Mouse (Mus musculus) T-cell, adult 2 months (primary cell): ENCODE results near the gene Cnot8.

ENCODE experiments used
- DNase-seq: peaks from one replicate; pipeline ENCODE4 v3.0.0; 2022; ENCODE audit warnings: low spot score

Gene Cnot8

DNA sequence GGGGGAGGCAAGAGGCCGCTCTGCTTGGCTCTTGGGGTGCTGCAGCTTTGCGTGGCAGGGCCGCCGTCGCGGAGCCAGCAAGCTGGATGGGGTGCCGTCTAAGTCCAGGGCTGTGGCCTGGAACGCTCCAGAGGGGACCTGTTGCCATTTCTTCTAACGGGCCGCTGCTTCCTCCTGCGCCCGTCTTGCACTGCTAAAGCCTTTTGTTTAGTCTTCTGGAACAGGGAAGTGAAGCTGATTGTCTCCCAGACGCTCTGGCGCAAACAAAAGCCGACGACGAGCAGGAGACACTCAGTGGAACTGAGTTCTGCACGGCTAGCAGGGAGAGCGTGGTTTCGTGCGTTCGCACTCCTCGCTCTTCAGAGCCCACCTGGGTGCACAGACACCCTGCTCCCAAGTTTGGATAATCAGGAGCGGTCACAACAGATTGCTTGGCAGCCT is 418 bp downstream of the Cnot8 start:
- DNase-seq: no peak

DNA sequence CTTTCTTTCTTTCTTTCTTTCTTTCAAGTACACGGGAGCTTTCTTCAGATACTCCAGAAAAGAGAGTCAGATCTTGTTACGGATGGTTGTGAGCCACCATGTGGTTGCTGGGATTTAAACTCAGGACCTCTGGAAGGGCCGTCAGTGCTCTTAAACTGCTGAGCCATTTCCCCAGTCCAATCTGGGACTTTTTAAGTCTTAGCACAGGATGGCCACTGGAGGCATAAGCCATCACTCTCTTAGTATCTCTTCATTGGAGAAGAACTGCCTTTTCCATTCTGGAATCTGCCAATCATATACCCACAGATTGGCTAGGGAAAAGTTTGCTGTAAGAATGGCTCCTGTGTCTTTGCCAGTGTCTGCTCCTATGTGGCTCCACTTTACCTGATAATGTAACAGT is 3.1 kb downstream of the Cnot8 start:
- DNase-seq: no peak

DNA sequence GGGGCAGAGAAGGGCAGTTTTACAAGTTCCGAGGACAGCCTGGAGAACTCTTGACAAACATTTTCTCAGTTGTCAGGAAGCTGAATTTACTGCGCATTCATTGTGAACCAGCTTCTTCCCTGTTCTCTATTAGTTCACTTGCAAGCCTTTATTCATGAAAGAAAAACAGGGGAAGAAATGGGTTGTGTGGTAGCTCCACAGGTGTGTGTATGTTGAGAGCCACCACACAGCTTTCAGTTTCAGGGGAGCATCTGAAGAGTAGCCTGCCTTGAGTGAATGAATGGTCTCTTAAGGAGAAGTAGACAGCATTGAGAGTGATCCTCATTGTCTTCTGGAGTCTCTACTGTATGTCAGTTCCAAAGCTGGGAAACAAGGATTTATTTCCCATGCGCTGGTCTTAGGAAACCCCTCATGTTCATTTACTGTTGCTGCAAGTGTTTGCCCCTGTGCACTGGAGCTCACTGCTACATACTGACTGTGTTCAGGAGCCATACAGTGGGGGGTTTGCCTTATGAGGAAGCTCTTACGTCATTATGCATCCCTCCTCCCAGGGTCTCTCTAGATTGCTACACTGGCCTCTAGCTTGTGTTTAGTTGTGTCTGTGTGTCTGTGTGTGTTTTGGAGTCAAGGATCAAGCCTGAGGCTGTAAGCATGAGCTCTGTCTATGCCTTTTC is 3.8 kb downstream of the Cnot8 start:
- no peak for DNase-seq

DNA sequence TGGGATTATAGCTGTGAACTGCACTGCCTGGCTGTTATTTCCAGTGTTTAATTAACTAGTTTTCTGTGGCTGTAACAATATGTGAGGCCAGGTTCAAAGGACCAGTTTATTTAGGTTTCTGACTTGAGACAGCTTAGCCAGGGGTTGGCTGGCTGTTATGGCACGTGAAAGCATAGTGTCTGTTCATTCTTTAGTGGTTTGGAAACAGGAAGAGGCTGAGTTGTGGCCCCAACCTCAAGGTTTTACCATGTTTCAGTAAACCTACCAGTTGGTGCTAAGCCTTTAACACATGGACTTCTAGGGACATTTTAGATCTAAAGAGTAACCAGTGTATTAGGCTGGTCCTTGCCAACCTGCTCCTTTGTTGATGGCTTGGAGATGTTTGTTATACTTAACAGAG is 12.6 kb downstream of the Cnot8 start:
- no peak for DNase-seq

DNA sequence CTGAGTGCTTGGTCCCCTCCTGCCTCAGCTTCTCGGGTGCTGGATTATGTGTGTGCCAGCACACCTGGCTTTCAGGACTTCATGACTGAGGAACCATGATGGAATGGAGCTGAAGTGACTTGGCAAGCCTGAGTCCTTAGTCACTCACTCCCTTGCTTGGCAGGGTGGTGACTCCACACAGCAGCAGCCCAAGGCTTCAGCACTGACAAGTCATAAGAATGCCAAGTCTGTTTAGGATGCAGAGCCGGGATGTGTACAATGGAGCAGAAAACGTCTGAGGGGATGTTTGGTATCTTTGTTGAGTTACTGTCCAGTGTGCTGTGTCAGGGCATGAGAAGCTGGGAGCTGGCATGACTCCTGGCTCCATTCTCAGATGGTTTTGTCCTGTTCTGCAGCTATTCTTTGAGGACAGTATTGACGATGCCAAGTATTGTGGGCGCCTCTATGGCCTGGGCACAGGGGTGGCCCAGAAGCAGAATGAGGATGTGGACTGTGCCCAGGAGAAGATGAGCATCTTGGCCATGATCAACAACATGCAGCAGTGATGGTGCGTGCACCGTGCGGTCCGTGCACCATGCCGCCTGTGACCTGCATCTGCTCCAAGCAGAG is 13.2 kb downstream of the Cnot8 start:
- no peak for DNase-seq

DNA sequence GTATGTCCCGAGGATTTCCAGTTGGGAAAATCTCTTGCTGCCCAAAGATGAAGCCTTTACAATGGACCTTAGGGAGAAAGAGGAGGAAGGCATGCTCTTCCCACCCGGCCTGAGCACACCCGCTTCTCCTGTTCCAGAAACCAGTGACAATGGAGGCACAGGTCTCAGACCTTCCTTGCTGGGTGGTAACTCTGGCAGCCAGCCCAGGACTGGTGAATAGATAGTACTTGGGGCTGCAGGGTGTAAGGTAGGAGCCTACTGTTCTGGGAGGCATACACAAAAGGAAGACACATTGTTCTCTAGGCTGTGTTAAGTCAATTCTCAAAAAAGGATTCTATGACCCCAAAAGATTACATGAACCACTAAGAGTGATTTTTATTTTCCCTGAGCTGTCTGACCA is 16.7 kb downstream of the Cnot8 start:
- DNase-seq: no peak

DNA sequence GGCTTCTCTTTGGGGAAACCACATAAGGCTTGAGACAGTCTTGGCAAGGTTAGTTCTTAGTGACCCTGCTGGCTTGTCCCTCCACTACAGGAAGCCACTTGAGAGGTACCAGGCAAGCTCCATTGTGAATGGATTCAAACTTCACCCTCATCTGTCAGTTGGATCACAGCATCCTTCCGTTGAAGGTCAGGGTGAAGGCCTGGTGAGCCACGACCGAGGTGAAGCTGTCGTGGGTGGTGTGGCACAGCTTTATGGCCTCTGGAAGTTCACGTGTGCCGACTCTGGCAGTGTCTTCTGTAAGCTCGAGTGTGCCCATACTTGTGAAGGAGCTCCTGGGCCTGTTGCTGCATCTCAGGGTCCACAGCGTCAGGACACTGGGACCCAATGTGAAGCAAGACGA is 17.4 kb downstream of the Cnot8 start:
- no peak for DNase-seq

DNA sequence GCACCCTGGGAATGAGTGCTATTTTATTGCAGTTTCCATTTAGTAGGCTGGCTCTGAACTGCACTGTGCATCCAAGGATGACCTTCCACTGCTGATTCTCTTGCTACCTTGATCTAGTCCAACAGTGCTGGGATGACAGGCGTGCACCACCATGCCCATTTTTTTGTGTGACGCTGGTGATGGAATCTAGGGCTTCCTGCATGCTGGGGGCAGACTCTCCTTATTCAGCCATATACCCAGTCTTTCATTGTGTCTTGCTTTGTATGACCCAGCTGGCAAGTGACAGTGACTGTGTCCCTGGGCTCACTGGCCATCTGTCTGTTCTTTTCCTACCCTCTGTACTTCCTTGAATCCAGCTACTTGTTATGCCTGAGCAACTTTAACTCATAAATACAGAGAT is 19.8 kb downstream of the Cnot8 start:
- DNase-seq: no peak

DNA sequence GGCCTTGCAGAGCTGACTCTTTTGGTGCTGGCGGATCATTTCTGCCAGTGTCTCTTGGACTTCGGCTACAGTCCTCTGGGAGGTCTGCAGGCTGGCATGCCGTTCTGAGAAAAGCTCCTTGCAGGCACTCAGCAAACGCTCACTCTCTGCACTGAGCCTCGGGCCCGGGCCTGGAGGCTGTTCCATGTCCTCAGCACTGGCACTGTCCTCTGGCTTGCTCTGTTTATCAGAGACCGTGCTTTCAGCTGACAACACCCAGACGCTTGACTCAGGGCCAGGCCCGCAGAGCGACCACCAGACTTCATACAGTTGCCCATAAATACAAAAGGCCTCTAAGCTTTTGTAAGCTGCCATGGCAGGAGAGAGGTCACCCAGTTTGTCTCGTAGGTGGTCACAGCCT is 21.1 kb downstream of the Cnot8 start:
- no peak for DNase-seq

DNA sequence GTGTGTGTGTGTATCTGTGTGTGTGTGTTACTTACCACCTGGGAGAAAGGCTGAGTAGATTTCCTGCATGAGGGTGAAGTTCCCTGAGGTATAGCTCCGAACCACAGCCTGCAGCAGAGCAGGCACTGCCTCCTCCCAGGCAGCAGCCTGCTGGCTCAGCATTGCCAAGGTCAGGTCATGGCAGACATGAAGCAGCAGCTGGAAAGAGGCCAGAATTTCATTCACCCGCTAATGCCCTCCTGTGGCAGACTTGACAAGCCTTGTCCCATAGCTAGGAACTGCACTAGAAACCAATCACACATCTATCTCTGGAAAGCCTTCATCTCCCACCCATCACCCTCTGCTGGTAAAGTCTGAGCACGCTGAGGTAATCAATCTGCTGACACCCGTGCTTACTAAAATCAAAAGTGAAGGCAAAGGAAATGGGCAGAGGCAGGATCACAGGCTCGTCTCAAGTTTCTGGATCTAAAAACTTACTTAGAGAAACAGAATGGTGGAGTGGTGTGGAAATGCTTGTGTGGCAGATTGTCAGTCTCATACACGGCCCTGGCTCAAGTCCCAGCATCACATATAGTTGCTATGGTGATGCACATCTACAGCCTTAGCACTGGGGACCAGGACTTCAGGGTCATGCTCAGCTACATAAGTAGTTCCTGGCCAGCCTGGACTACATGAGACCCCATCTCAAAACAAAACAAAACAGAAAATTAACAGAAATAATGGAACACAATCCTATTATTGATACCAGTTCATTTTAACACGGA is 22.6 kb downstream of the Cnot8 start:
- no peak for DNase-seq

DNA sequence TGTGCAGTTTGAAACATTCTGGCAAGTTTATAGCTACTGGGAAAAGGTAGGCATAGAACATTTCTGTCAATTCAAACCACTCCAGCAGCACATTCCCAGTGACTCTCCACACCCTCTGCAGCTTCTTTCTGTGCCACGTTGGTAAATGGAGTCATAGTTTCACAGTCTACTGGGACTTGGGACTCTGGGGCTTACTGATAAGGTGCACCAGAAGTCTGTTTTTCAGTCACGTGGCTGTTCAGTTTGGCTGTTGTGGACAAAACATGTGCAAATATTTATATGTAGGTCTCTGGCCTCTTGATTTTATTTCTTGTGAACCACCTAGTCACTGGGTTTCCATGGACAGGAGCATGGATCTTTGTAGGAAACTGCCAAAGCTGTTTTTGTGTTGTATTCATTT is 23.6 kb downstream of the Cnot8 start:
- no peak for DNase-seq

DNA sequence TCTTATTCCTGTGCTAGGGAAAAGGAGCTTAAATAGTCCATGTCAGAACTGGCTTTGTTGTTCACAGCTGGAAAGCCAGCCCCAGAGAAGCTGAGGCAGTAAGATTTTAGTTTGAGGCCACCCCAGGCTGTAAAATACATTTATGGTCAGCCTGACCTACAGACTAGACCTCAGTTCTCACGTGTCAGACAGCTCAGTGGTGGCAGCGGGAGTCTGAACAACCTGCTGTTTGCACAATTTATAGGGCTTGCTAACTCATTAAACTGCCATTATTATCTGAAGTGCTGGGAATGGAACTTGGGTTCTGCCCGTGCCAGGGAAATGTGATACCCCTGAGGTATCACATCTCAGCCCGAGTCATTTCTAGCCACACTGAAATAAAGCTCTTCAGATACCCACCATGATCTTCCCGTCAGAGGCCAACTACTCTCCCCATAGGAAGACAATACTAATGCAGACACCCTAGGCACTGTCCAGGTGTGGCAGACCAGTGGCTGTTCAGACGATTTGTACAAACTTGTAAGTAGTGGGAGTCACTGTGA is 25.4 kb downstream of the Cnot8 start:
- no peak for DNase-seq

DNA sequence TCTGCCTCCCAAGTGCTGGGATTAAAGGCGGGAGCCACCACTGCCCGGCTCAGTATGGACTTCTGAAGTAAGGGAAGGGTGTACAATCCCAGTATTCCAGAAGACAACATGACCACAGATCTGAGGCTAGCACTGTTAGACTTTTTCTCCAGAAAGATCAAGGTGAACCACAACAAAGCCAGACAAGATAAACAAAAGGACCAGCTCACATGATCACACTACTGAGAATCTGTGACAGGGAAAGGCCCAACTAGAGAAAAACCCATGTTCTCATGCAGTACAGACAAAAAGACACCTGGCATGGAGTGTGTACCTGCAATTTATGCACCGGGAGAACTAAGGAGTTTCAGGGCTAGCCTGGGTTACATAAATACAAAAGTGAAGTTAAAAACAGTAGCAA is 28.1 kb downstream of the Cnot8 start:
- peak; percentile 62 for DNase-seq

DNA sequence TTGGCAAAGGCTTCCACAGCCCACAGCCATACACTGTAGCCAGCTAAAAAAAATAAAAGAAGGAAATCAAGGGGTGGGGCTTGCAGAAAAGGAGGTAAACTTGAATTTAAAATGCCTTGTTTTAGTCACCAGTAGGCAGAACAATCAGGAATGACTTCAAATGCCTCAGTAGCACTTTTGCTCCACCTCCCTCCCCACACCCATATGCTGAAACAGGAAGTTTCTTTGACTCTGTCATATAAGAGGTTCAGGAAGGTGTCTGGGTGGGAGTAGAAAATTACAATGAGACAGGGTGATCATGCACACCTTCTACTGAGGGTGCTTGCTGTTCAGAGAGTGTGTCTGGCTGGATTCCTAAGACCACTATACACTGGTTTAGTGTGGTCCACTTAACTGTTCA is 30.9 kb downstream of the Cnot8 start:
- DNase-seq: peak; percentile 7

DNA sequence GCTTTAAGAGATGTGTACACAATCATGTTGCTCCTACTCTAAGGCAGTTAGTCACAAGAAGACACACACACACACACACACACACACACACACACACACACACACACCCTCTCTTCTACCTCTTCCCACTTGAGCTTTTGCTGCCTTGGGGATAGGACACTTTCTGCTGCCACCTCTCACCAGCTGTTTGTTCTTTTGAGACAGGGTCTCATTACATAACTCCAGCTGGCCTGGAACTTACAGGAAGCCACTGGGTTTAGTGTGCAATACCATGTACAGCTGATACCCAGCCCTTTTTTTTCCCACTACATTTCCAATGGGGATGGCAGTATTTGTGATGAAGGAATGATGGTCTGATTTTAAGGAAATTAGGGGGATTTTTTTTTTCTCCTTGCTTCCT is 31.3 kb downstream of the Cnot8 start:
- no peak for DNase-seq

DNA sequence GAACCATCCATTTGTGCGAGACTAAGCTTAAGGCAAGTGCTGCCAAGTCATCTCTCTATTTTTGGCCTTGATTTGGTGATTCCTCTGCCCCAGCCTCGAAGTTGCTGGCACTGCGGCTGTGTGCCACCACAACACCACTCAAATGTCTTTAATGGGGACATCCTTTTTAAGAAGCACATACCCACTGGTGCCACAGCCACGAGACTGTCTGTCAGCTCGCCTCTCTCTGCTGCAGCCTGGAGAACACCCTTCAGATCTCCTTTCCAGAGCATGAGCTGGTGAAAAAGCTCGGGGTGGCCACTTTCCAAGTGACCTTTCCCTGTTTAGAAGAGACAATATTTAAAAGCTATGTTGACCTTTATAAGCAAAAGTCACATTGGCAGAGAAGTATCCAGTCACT is 32.7 kb downstream of the Cnot8 start:
- no peak for DNase-seq

DNA sequence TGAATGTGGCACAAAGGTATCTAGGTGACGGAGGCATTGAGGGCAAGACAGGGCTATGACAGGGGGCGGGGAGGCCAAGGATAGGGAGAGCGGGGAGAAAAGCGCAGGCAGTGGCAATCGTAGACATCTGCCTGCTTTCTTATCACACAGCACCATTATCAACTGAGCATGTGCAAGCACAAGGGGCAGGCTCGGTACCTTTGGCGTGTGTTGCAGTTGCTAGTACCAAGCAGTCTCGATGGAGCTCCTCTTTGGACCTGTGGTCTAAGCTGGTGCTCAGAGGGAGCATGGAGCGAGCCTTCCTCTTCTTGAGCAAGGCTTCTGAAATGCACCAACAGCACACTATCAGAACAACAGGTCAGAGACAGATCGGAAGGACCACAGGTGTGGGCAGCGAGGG is 34.9 kb downstream of the Cnot8 start:
- DNase-seq: peak; percentile 12

DNA sequence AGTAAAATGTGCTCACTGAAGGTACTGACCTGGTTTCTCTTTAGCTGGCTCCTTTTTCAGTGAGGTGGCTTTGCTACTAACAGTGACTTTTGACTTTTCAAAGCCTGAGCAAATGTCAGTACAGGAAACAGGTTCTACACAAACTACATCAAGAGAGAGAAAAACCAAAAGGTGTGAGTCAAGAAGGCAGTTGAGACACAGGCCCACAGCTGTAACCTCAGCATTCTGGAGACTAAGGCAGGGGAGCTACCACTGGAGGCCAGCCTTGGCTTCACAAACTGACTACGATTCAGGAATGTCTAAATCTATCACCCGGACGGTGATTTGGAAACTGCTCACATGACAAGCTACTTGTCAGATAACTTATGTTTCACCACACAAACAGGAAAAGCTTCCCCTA is 35.5 kb downstream of the Cnot8 start:
- DNase-seq: peak; percentile 39

DNA sequence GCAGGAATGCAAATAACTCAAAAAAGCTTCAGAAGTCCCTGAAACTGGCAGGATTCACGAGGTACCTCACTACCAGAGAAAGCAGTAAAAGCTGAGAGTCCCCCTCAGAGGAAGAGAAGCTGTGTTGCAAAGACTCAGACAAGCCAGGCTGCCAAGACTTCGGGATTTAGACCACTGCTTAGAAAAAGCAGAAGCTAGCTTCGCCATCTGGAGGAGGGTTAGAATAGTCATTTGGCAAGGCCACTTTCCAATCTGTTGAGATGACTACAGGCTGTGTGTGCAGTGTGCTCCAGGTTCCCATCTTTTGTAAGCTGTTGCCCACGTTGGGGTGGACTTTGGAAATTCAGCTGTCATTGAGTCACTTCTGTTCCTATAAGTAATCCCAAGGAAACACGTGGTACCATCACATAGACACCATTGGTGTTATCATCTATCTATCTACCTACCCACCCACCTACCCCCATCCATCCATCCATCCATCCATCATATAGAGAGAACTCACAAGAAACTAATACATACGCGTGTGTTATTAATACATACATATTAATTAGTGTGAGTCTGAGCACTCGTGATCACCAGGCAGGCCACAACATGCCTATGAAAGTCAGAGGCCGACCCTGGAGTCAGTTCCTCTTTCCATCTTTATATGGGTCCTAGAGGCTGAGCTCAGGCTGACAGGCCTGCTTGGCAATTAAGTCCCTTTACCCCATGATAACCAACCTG is 39.9 kb downstream of the Cnot8 start:
- no peak for DNase-seq

DNA sequence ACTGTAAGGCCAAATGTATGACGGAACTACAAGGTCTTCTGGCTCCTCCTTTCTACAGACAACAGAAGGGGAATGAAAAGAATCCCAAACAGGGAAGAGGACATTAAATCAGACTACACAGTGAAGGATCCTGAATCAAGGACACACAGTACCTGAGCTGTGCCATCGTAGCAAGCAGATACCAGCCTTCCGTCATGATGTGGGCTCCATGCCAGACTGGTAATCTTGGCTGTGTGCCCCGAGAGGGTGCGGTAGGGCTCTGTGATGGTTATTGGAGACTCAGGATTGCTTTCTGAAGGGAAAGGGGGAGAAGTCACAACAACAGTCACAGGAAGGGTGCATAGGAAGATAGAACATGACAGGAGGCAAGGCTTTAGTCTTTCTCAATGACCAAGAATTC is 42.3 kb downstream of the Cnot8 start:
- DNase-seq: no peak

DNA sequence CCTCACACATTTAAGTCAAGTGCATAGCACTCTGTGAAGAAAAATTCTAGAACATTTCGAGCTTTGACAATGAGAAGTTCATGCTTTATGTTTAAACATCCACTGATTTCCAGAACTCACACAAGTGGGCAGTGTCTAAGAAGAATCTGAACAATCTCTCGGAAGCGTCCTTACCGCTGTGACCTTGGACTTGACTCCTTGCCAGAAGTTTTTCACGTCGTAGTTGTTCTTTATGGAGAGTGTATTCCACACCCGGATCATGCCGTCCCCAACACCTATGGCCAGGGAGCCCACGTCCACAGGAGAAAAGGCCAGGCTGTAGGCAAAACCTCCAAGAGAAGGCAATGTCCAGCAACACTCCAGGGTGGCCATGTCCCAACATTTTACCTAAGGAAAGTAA is 51.5 kb downstream of the Cnot8 start:
- DNase-seq: no peak

DNA sequence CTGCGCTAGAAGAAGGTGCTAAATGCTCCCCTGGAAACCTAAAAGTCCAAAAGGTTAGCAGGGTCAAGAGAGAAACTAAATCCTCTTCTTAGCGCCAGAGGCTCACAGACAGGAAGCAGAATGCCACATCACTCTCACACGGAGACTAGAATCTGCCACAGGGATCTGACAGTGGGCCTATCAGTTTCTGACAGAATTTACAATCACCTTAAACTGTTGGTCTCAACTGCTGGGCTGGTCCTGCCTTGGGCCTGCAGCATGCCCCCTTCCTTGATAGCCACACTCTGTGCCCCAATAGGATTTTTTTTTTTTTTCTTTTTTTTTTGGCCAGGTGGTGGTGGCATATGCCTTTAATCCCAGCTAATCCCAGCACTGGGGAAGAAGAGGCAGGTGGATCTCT is 52.9 kb downstream of the Cnot8 start:
- DNase-seq: no peak

DNA sequence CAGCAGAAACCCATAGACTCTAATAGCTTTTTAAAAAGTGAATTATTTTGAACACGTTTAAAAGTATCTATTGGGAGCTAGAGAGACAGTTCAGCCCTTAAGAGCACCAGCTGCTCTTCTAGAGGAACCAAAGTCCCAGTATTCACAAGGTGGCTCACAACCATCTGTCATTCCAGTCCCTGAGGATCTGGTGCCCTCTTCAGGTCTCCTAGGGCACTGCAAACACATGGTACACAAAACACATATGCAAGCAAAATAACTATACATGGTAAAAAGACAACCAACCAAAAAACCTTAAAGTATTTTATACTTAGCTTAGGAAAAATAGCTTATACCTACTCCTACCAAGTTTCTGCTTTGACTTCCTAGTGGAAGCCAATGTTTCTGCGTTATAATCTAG is 61.1 kb downstream of the Cnot8 start:
- DNase-seq: peak; percentile 22
